Mouse (Mus musculus) heart, embryonic 11.5 days (tissue): ENCODE measurements around the gene 9430015G10Rik. TPM values are rescaled to one million over a fixed set of nuclear protein-coding genes. Genes with fewer than 3 reads are reported as not detected.
A peak's percentile ranks its signal among the peaks of the same experiment; 100 is the strongest.

Experiments
- ATAC-seq: fragments of 200-750 bp; cut with Nextera tagmentation; replicated peaks from 2 replicates; pipeline ENCODE4 v1.8.0; 2017; ENCODE audit warnings: moderate library complexity; ENCODE audit not compliant: insufficient number of reproducible peaks, low FRiP score, low TSS enrichment
- H3K27ac ChIP-seq: fragments of 300-500 bp; sonication (generic); 2 replicates; pipeline ENCODE4 v1.5.1; 2014; ENCODE audit warnings: mild to moderate bottlenecking, low read depth, low read length
- H3K27me3 ChIP-seq: fragments of 300-500 bp; sonication (generic); 2 replicates; pipeline ENCODE4 v1.6.1; 2014; ENCODE audit warnings: mild to moderate bottlenecking, low read length, mixed read lengths; ENCODE audit not compliant: control insufficient read depth, insufficient read depth
- H3K36me3 ChIP-seq: fragments of 300-500 bp; sonication (generic); 2 replicates; pipeline ENCODE4 v1.6.1; 2014; ENCODE audit warnings: mild to moderate bottlenecking, low read length, moderate library complexity, mixed read lengths; ENCODE audit not compliant: control insufficient read depth, insufficient read depth
- H3K4me1 ChIP-seq: fragments of 300-500 bp; sonication (generic); 2 replicates; pipeline ENCODE4 v1.6.1; 2014; ENCODE audit warnings: low read length; ENCODE audit not compliant: control insufficient read depth, insufficient read depth
- H3K4me2 ChIP-seq: fragments of 300-500 bp; sonication (generic); 2 replicates; pipeline ENCODE4 v1.6.1; 2014; ENCODE audit warnings: mild to moderate bottlenecking, moderate library complexity
- H3K4me3 ChIP-seq: fragments of 300-500 bp; sonication (generic); 2 replicates; pipeline ENCODE4 v1.5.1; 2014; ENCODE audit warnings: low read depth, low read length
- H3K9ac ChIP-seq: fragments of 300-500 bp; sonication (generic); 2 replicates; pipeline ENCODE4 v1.6.1; 2014; ENCODE audit warnings: mild to moderate bottlenecking, low read depth, low read length, moderate library complexity
- H3K9me3 ChIP-seq: fragments of 300-500 bp; sonication (generic); replicated peaks from 2 replicates; pipeline ENCODE4 v1.6.1; 2016; ENCODE audit warnings: low read length; ENCODE audit not compliant: control insufficient read depth
- WGBS: fragments of 180-500 bp; shearing (Covaris S2); extraction: QIAGEN DNeasy Blood & Tissue Kit; methylation state at CpG from one replicate; pipeline ENCODE4 v1.1.7; 2014; ENCODE audit not compliant: insufficient replicate concordance; 5-methylcytosine and 5-hydroxymethylcytosine counted together
- polyA plus RNA-seq: library from polyadenylated mRNA; unstranded; fragments of >200 nt; fragmentation: Nextera tagmentation; extraction: Ambion mirVana; gene quantifications from 2 replicates; pipeline ENCODE4 v1.2.1, GENCODE M21; 2014

9430015G10Rik gene
- polyA plus RNA-seq, 1 experiment from 2014 or later: 23.6 TPM

DNA sequence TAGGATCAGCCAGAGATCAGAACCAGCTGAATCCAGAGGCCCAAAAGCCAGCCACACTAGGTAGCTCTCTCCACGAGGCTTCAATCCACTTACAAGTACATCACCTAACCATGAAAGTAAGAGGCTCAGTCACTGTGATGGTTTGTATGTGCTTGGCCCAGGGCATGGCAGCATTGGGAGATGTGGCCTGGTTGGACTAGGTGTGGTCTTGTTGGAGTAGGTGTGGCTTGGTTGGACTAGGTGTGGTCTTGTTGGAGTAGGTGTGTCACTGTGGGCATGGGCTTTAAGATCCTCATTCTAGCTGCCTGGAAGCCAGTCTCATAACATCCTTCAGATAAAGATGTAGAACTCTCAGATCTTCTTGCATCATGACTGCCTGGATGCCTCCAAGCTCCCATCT is 18.5 kb upstream of the 9430015G10Rik start:
- Histone ChIP-seq H3K9me3 (no peaks in the 10 kb centered on the region), H3K4me2 (no peak overlapping the region), H3K27ac (no peak overlapping the region), H3K27me3 (no peaks in the 10 kb centered on the region), H3K4me3 (no peak overlapping the region), H3K9ac (no peak overlapping the region), H3K36me3 (no peaks in the 10 kb centered on the region), H3K4me1 (no peaks in the 10 kb centered on the region)
- no peak for ATAC-seq
- WGBS: 44% methylated on average over 1 of the region's 1 CpGs

DNA sequence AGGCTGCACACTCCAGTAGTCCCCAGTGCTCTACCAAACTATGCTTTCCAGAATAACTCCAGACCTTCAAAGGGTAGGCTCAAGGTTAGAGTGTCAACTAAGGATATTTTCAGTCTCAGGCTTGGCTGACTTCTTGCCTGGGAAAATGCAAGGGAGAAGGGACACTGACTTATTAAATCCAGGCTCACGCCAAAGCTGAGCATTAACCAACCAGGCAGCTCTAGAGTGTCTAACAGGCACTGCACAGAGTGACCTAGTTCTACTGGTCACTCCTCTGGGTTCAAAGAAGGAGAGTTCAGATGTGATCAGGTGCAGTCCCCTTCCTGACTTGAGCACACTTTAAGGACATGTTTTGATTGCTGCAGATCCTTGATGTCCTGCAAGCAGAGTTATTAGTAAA is 17.0 kb upstream of the 9430015G10Rik start:
- no peak overlapping the region for H3K4me2 ChIP-seq
- ATAC-seq: no peak
- H3K27ac ChIP-seq: no peak overlapping the region
- H3K4me3 ChIP-seq: no peak overlapping the region
- no peaks in the 10 kb centered on the region for H3K9me3 ChIP-seq
- H3K9ac ChIP-seq: no peak overlapping the region
- no peaks in the 10 kb centered on the region for H3K4me1 ChIP-seq
- 67% methylated on average over 1 of the region's 1 CpGs for WGBS
- no peaks in the 10 kb centered on the region for H3K27me3 ChIP-seq
- no peaks in the 10 kb centered on the region for H3K36me3 ChIP-seq

DNA sequence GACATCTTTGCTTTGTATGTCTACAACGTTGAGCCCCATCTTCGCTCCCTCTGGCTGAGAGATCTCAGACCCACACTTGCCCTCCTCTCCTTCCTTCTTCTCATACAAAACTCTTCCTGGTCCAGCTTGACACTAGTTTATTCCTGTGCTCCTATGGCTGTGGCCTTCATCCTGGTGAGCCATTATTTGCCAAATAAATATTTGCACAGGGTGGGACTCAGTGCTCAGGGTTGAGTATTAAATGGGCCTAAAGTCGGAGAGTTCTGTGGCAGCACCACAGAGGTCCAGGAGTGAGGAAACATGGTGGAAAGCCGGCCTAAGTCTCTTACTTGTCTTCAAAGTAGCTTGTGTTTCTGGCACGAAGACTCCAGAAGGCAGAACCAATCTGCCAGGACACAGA is 16.0 kb upstream of the 9430015G10Rik start:
- H3K9ac ChIP-seq: no peak overlapping the region
- ATAC-seq: no peak
- H3K4me2 ChIP-seq: no peak overlapping the region
- no peaks in the 10 kb centered on the region for H3K4me1 ChIP-seq
- H3K9me3 ChIP-seq: no peaks in the 10 kb centered on the region
- no peak overlapping the region for H3K4me3 ChIP-seq
- no peaks in the 10 kb centered on the region for H3K27me3 ChIP-seq
- no peaks in the 10 kb centered on the region for H3K36me3 ChIP-seq
- 70% methylated on average over 5 of the region's 5 CpGs for WGBS
- no peak overlapping the region for H3K27ac ChIP-seq

DNA sequence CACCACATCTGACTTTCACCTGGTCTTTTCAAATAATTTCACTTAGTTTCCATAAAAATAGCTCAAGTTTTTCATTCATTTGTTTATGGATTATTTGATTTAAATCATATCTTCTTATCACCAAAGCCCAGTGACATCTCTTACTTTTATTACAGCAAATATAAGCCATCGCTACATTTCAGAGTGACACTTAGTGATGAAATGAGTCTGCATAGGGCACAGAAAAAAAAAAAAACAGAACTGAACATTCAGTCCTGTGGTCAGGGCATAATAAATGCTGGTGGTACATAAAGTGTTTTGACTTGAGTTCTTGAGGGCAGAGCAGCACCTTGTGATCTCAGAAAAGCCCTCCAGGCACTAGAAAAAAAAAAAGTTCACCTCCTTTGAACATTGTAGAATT is 13.6 kb upstream of the 9430015G10Rik start:
- no peak overlapping the region for H3K27ac ChIP-seq
- no peaks in the 10 kb centered on the region for H3K4me1 ChIP-seq
- WGBS: 93% methylated on average over 1 of the region's 1 CpGs
- no peak overlapping the region for H3K4me3 ChIP-seq
- H3K36me3 ChIP-seq: no peaks in the 10 kb centered on the region
- H3K9ac ChIP-seq: no peak overlapping the region
- H3K4me2 ChIP-seq: no peak overlapping the region
- H3K9me3 ChIP-seq: no peaks in the 10 kb centered on the region
- ATAC-seq: no peak
- H3K27me3 ChIP-seq: no peaks in the 10 kb centered on the region

DNA sequence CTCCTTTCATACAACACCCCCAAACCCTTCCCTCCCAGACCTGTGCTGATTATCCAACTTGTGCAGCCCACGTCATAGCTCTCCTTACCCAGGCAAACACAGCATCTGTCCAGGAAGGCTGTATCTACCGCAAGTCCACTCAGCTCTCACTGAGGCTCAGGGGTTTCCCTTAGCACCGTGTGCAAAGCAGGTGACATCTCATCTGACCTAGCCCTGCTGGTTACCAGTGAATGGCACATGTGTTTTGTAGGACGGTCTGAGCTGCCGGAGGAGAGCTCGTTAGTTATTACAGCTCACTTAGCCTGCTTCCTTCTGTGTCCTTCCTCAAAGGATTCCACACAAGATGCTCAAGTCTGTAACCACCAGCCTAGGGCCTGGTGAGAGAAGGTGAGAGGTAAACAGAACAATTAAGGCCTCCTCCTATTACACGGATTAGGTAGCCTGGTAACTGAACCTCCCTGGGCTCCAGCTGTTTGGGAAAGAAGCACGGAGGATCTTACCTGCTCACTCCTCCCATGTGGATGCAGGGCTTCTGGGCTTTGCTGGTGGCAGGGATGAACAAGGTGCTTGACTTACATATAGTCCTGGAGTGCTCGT is 11.9 kb upstream of the 9430015G10Rik start:
- Histone ChIP-seq H3K9ac (no peak overlapping the region), H3K27me3 (no peaks in the 10 kb centered on the region), H3K4me2 (no peak overlapping the region; the same call in 1 of the 2 replicates), H3K4me1 (no peaks in the 10 kb centered on the region), H3K9me3 (no peaks in the 10 kb centered on the region), H3K4me3 (no peak overlapping the region), H3K36me3 (no peaks in the 10 kb centered on the region), H3K27ac (no peak overlapping the region)
- 0 out of 2 replicates have a peak, but pooled peaks have one; percentile 18 for ATAC-seq
- WGBS: 54% methylated on average over 9 of the region's 9 CpGs

DNA sequence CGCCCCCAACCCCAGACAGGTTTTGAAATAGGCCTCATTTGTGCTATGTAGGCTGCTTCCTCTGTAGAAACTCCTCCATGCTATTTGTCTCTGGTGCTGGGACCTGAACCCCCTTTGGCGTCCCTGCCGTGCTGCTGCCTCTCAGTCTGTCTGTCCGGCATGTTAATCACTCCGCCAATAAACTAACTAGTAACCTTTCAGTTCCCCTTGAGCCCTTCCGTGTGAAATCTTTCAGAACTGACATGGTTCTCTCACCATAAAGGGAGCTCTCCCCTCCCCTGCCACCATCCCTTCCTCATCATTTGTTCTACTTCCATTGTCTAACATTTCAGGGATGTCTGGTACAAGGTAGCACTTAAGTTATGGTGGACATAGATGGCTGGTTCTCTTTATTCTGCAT is 10.4 kb upstream of the 9430015G10Rik start:
- Histone ChIP-seq H3K4me2 (no peak overlapping the region), H3K36me3 (no peaks in the 10 kb centered on the region), H3K27me3 (no peaks in the 10 kb centered on the region), H3K4me3 (no peak overlapping the region), H3K4me1 (no peaks in the 10 kb centered on the region), H3K9me3 (no peaks in the 10 kb centered on the region), H3K9ac (no peak overlapping the region), H3K27ac (no peak overlapping the region)
- ATAC-seq: no peak
- 67% methylated on average over 6 of the region's 6 CpGs for WGBS

DNA sequence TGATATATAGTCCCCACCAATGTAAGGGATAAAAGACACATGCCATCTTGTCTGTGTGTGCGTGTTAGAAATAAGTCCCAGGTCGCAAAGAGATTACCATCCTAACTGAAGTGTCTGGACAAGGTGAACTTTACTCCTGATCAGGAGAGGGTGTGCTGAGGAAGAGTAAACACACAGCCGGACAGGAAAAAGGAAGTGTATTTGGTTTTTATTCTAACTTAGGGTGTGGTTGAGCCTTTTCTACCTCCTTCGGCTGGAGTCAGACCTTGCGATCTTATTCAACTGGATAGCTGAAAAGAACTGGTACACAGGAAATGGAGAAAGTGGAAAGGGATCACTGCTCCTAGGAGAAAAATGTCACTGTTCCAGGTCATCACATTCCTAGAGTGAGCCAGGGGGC is 9.3 kb upstream of the 9430015G10Rik start:
- Histone ChIP-seq H3K9me3 (no peaks in the 10 kb centered on the region), H3K4me2 (no peak overlapping the region), H3K27me3 (no peaks in the 10 kb centered on the region), H3K36me3 (no peaks in the 10 kb centered on the region), H3K9ac (no peak overlapping the region), H3K4me3 (no peak overlapping the region), H3K27ac (no peak overlapping the region), H3K4me1 (no peaks in the 10 kb centered on the region)
- 80% methylated on average over 5 of the region's 5 CpGs for WGBS
- ATAC-seq: no peak

DNA sequence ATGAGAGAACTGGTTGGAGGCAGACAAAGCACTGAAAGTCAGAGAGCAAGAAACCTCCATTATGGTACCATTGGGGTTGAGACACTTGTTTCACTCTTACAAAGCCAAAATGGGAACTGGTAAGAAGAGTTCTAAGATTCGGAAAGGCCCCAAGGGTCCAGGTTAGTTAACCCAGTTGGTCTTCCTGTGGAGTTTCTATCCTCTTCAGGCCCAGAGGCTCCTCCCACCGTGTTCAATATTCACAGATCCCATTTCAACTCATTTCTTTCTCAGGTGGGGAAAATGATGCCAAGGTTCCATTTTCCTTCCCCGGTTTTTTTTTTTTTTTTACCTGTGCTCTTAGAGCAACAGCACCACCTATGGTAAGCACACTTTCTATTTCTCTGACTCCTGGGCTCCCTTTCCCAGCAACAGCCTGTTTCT is 8.3 kb upstream of the 9430015G10Rik start:
- no peak overlapping the region for H3K27ac ChIP-seq

DNA sequence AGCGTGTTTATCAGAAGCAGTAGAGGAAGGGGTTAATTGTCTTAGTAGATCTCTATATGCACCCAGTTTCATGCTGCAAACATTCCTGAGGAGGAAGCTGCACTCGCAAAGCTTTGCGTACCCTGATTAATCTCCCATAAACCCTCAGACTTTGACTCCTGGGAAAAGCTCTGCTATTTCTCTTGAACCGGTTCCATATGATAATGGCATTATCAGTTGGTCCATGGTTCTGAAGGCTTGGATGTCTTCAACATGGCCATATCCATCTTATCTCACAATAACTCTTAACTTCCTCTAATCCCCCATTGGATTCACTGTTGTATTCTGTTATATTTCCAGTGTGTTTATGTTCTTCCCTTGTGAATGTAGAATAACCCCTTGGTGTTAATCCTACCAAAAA is 6.4 kb upstream of the 9430015G10Rik start:
- ATAC-seq: no peak

More for the DNA sequence above, 8.3 kb upstream of the 9430015G10Rik start:
- Histone ChIP-seq H3K9ac (no peak overlapping the region), H3K4me3 (no peak overlapping the region), H3K36me3 (no peaks in the 10 kb centered on the region), H3K4me1 (no peaks in the 10 kb centered on the region), H3K9me3 (no peaks in the 10 kb centered on the region), H3K27me3 (no peaks in the 10 kb centered on the region), H3K4me2 (no peak overlapping the region)
- no peak for ATAC-seq
- WGBS: 47% methylated on average over 3 of the region's 3 CpGs

More for the DNA sequence above, 6.4 kb upstream of the 9430015G10Rik start:
- no peaks in the 10 kb centered on the region for H3K4me1 ChIP-seq
- WGBS: 61% methylated on average over 4 of the region's 4 CpGs
- no peaks in the 10 kb centered on the region for H3K36me3 ChIP-seq
- H3K4me2 ChIP-seq: no peak overlapping the region
- no peak overlapping the region for H3K27ac ChIP-seq
- H3K27me3 ChIP-seq: no peaks in the 10 kb centered on the region
- no peaks in the 10 kb centered on the region for H3K9me3 ChIP-seq
- no peak overlapping the region for H3K9ac ChIP-seq
- H3K4me3 ChIP-seq: no peak overlapping the region
